Mouse (Mus musculus) liver, embryonic 16.5 days (tissue): Measurements from ENCODE around the gene Plekhm3. TPM values are rescaled to one million over a fixed set of nuclear protein-coding genes. Genes with fewer than 3 reads are reported as not detected.
A peak's percentile ranks its signal among the peaks of the same experiment; 100 is the strongest.

Experiments used
- ATAC-seq: fragments of 200-750 bp; cut with Nextera tagmentation; 2 replicates; pipeline ENCODE4 v1.8.0; 2017; ENCODE audit warnings: low read depth, mild to moderate bottlenecking, moderate number of reproducible peaks, moderate library complexity
- H3K27ac ChIP-seq: fragments of 300-500 bp; sonication (generic); 2 replicates; pipeline ENCODE4 v1.5.1; 2014; ENCODE audit warnings: mild to moderate bottlenecking, low read length
- H3K27me3 ChIP-seq: fragments of 300-500 bp; sonication (generic); 2 replicates; pipeline ENCODE4 v1.6.1; 2014; ENCODE audit warnings: low read depth, low read length, mixed read lengths; ENCODE audit not compliant: control insufficient read depth, insufficient read depth
- H3K36me3 ChIP-seq: fragments of 300-500 bp; sonication (generic); 2 replicates; pipeline ENCODE4 v1.6.1; 2014; ENCODE audit warnings: mild to moderate bottlenecking; ENCODE audit not compliant: control insufficient read depth, insufficient read depth
- H3K4me1 ChIP-seq: fragments of 300-500 bp; sonication (generic); 2 replicates; pipeline ENCODE4 v1.6.1; 2014; ENCODE audit warnings: low read depth, low read length, mixed read lengths; ENCODE audit not compliant: control insufficient read depth
- H3K4me2 ChIP-seq: fragments of 300-500 bp; sonication (generic); 2 replicates; pipeline ENCODE4 v1.6.1; 2014; ENCODE audit warnings: low read depth, low read length, mixed read lengths
- H3K4me3 ChIP-seq: fragments of 300-500 bp; sonication (generic); 2 replicates; pipeline ENCODE4 v1.5.1; 2014; ENCODE audit warnings: low read depth, mild to moderate bottlenecking, low read length
- H3K9ac ChIP-seq: fragments of 300-500 bp; sonication (generic); 2 replicates; pipeline ENCODE4 v1.6.1; 2014; ENCODE audit warnings: low read depth, low read length
- H3K9me3 ChIP-seq: fragments of 300-500 bp; sonication (generic); replicated peaks from 2 replicates; pipeline ENCODE4 v1.6.1; 2016; ENCODE audit warnings: low read length; ENCODE audit not compliant: control insufficient read depth
- WGBS: fragments of 180-500 bp; shearing (Covaris S2); extraction: QIAGEN DNeasy Blood & Tissue Kit; methylation state at CpG from one replicate; pipeline ENCODE4 v1.1.7; 2014; ENCODE audit not compliant: insufficient replicate concordance; 5-methylcytosine and 5-hydroxymethylcytosine counted together
- polyA plus RNA-seq: library from polyadenylated mRNA; unstranded; fragments of >200 nt; fragmentation: Nextera tagmentation; extraction: Ambion mirVana; gene quantifications from 2 replicates; pipeline ENCODE4 v1.2.1, GENCODE M21; 2015

Plekhm3 gene
- polyA plus RNA-seq, 1 experiment from 2014 or later: 2.5 TPM

GRCm38 (mm10) chr1:64938907-64939306 lies 17.7 kb downstream of the Plekhm3 start:
- 78% methylated on average over 7 of the region's 7 CpGs for WGBS
- ATAC-seq: no peak
- H3K9ac ChIP-seq: no peak overlapping the region
- H3K9me3 ChIP-seq: no peaks in the 10 kb centered on the region
- no peaks in the 10 kb centered on the region for H3K4me1 ChIP-seq
- no peak overlapping the region for H3K4me3 ChIP-seq
- H3K36me3 ChIP-seq: no peaks in the 10 kb centered on the region
- no peaks in the 10 kb centered on the region for H3K27me3 ChIP-seq
- H3K4me2 ChIP-seq: no peak overlapping the region
- no peak overlapping the region for H3K27ac ChIP-seq

GRCm38 (mm10) chr1:64937692-64938091 lies 18.9 kb downstream of the Plekhm3 start:
- H3K4me2 ChIP-seq: no peak overlapping the region
- no peak overlapping the region for H3K9ac ChIP-seq
- H3K4me1 ChIP-seq: no peaks in the 10 kb centered on the region
- no peak overlapping the region for H3K4me3 ChIP-seq
- WGBS: 80% methylated on average over 10 of the region's 10 CpGs
- ATAC-seq: no peak
- no peak overlapping the region for H3K27ac ChIP-seq
- no peaks in the 10 kb centered on the region for H3K36me3 ChIP-seq
- H3K27me3 ChIP-seq: no peaks in the 10 kb centered on the region
- no peaks in the 10 kb centered on the region for H3K9me3 ChIP-seq

GRCm38 (mm10) chr1:64932921-64933320 lies 23.7 kb downstream of the Plekhm3 start:
- no peak overlapping the region for H3K27ac ChIP-seq
- WGBS: 77% methylated on average over 1 of the region's 1 CpGs
- ATAC-seq: no peak
- no peak overlapping the region for H3K4me3 ChIP-seq
- no peak overlapping the region for H3K9ac ChIP-seq
- H3K4me1 ChIP-seq: no peaks in the 10 kb centered on the region
- no peaks in the 10 kb centered on the region for H3K36me3 ChIP-seq
- no peaks in the 10 kb centered on the region for H3K9me3 ChIP-seq
- no peaks in the 10 kb centered on the region for H3K27me3 ChIP-seq
- no peak overlapping the region for H3K4me2 ChIP-seq

GRCm38 (mm10) chr1:64930124-64930523 lies 26.5 kb downstream of the Plekhm3 start:
- Histone ChIP-seq H3K36me3 (no peaks in the 10 kb centered on the region), H3K27ac (no peak overlapping the region), H3K9ac (no peak overlapping the region), H3K27me3 (no peaks in the 10 kb centered on the region), H3K4me3 (no peak overlapping the region), H3K4me2 (no peak overlapping the region), H3K4me1 (no peaks in the 10 kb centered on the region), H3K9me3 (no peaks in the 10 kb centered on the region)
- ATAC-seq: no peak
- 59% methylated on average over 6 of the region's 6 CpGs for WGBS

- Histone ChIP-seq H3K4me3 (no peak overlapping the region), H3K27ac (no peak overlapping the region), H3K4me2 (no peak overlapping the region), H3K27me3 (no peaks in the 10 kb centered on the region), H3K36me3 (no peaks in the 10 kb centered on the region), H3K9ac (no peak overlapping the region), H3K9me3 (no peaks in the 10 kb centered on the region), H3K4me1 (no peaks in the 10 kb centered on the region)
- 73% methylated on average over 4 of the region's 4 CpGs for WGBS
- ATAC-seq: no peak
Measured at GRCm38 (mm10) chr1:64929673-64930072, 27.0 kb downstream of the Plekhm3 start.

- H3K4me3 ChIP-seq: no peak overlapping the region
- H3K36me3 ChIP-seq: no peaks in the 10 kb centered on the region
- ATAC-seq: no peak
- 68% methylated on average over 3 of the region's 3 CpGs for WGBS
- no peaks in the 10 kb centered on the region for H3K4me1 ChIP-seq
- no peaks in the 10 kb centered on the region for H3K27me3 ChIP-seq
- H3K9ac ChIP-seq: no peak overlapping the region
- no peak overlapping the region for H3K4me2 ChIP-seq
- 0 out of 2 replicates have a peak overlapping the region, but pooled peaks have one; percentile 5 for H3K27ac ChIP-seq
- H3K9me3 ChIP-seq: no peaks in the 10 kb centered on the region
Measured at GRCm38 (mm10) chr1:64928542-64928941, 28.1 kb downstream of the Plekhm3 start.

- 46% methylated on average over 15 of the region's 15 CpGs for WGBS
Measured at GRCm38 (mm10) chr1:64927437-64928274, 29.0 kb downstream of the Plekhm3 start.

GRCm38 (mm10) chr1:64925594-64925993 lies 31.0 kb downstream of the Plekhm3 start:
- Histone ChIP-seq H3K9me3 (no peaks in the 10 kb centered on the region), H3K27me3 (no peaks in the 10 kb centered on the region), H3K4me3 (no peak overlapping the region), H3K36me3 (no peaks in the 10 kb centered on the region), H3K9ac (no peak overlapping the region), H3K27ac (no peak overlapping the region), H3K4me2 (no peak overlapping the region), H3K4me1 (no peaks in the 10 kb centered on the region)
- WGBS: 35% methylated on average over 3 of the region's 3 CpGs
- peak; percentile 21; the same call in 1 of the 2 replicates for ATAC-seq

More at GRCm38 (mm10) chr1:64927437-64928274, 29.0 kb downstream of the Plekhm3 start:
- no peak for ATAC-seq
- Histone ChIP-seq H3K27me3 (no peaks in the 10 kb centered on the region), H3K9me3 (no peaks in the 10 kb centered on the region), H3K27ac (peak overlapping the region; percentile 61; the same call in 1 of the 2 replicates), H3K9ac (no peak overlapping the region), H3K4me1 (no peaks in the 10 kb centered on the region), H3K36me3 (no peaks in the 10 kb centered on the region), H3K4me3 (peak overlapping the region; percentile 17; the same call in 1 of the 2 replicates), H3K4me2 (no peak overlapping the region)

- no peak overlapping the region for H3K27ac ChIP-seq
- H3K9ac ChIP-seq: no peak overlapping the region
- no peaks in the 10 kb centered on the region for H3K27me3 ChIP-seq
- no peak overlapping the region for H3K4me2 ChIP-seq
- WGBS: 69% methylated on average over 12 of the region's 12 CpGs
- no peaks in the 10 kb centered on the region for H3K4me1 ChIP-seq
- H3K36me3 ChIP-seq: no peaks in the 10 kb centered on the region
- H3K4me3 ChIP-seq: no peak overlapping the region
- H3K9me3 ChIP-seq: no peaks in the 10 kb centered on the region
- no peak for ATAC-seq
Measured at GRCm38 (mm10) chr1:64924283-64924682, 32.3 kb downstream of the Plekhm3 start.
